Mouse (Mus musculus): ENCODE measurements around the gene Ranbp6. TPM values are rescaled to one million over a fixed set of nuclear protein-coding genes. Genes with fewer than 3 reads are reported as not detected.

Gene Ranbp6
- 6.2 TPM for polyA plus RNA-seq (2014; fragmentation: Illumina TruSeq; extraction: RNeasy Lipid Tissue Mini Kit (QIAGEN cat#74804); ENCODE audit: insufficient read depth, low read depth, low replicate concordance)

GRCm38 (mm10) chr19:29812581-29813460 lies at the start of gene Ranbp6:
TSS of gene Ranbp6 (minus strand) at chr19:29812974.

DNA sequence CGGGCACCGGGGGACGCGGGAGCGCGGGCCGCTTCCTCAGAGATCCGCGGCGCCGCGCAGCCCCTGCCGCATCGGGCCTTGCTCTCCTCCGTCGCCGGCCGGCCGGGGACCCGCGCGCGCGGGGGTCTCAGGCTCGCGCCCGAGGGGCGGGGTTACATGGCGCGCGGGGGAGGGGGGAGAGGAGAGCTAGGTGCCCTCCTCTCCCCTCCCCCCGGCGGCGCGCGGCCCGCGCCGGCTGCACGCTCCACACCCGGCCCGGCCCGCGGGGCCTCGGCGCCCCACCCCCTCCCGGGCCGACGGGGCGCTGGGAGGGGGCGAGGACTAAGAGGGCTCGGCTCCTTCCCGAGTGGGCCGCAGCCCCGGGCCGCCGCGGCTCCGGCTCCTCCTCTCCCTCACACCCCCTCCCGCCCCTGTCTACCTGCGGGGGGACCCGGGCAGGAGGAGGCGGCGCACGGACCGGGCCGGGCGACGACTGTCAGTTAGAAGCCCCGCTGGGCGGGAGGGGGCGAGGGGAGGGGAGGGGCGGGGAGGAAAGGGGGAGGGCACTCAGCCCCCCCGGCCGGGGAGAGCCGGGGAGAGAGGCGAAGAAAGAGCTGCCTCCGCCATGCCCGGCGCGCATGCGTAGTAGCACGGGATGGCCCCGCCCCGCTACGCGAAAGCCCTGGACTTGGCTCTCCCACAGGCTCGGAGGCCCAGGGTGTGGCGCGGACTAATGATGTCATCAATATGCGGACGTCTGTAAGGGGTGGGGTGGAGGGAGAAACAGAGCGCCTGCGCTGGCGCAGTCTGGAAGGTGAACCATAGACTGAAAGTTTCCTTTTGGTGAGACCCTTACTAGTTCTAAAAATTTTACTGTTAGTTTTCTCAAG lies 6.6 kb downstream of the Ranbp6 start, which contains the start of gene 9930021J03Rik:
Gene 9930021J03Rik (minus strand): TSS at position 73 of the 869 bp plus-strand sequence.

Other genes starting within 250 kb of the Ranbp6 start
- gene Ermp1, start 164.6 kb downstream of the Ranbp6 start, polyA plus RNA-seq (2014; fragmentation: Illumina TruSeq; extraction: RNeasy Lipid Tissue Mini Kit (QIAGEN cat#74804); ENCODE audit: insufficient read depth, low read depth, low replicate concordance) = 9.0 TPM
- 3.1 TPM for gene Mlana, start 115.2 kb downstream of the Ranbp6 start, polyA plus RNA-seq (2014; fragmentation: Illumina TruSeq; extraction: RNeasy Lipid Tissue Mini Kit (QIAGEN cat#74804); ENCODE audit: insufficient read depth, low read depth, low replicate concordance)
- gene 9930021J03Rik, start 7.0 kb downstream of the Ranbp6 start, polyA plus RNA-seq (2014; fragmentation: Illumina TruSeq; extraction: RNeasy Lipid Tissue Mini Kit (QIAGEN cat#74804); ENCODE audit: insufficient read depth, low read depth, low replicate concordance) = 3.6 TPM
- 37.5 TPM for gene Il33, start 112.1 kb upstream of the Ranbp6 start, polyA plus RNA-seq (2014; fragmentation: Illumina TruSeq; extraction: RNeasy Lipid Tissue Mini Kit (QIAGEN cat#74804); ENCODE audit: insufficient read depth, low read depth, low replicate concordance)
- not detected for gene Trpd52l3, start 190.8 kb upstream of the Ranbp6 start, polyA plus RNA-seq (2014; fragmentation: Illumina TruSeq; extraction: RNeasy Lipid Tissue Mini Kit (QIAGEN cat#74804); ENCODE audit: insufficient read depth, low read depth, low replicate concordance)
- gene Uhrf2, start 217.5 kb upstream of the Ranbp6 start, polyA plus RNA-seq (2014; fragmentation: Illumina TruSeq; extraction: RNeasy Lipid Tissue Mini Kit (QIAGEN cat#74804); ENCODE audit: insufficient read depth, low read depth, low replicate concordance) = 23.1 TPM

Data from lung, adult 10 weeks (tissue).